Mouse (Mus musculus) kidney, adult 2 months (tissue): ENCODE measurements around the gene Col19a1. TPM values are rescaled to one million over a fixed set of nuclear protein-coding genes. Genes with fewer than 3 reads are reported as not detected.

Source experiments
- DNase-seq: peaks from one replicate; pipeline ENCODE4 v3.0.0; 2021
- H3K27ac ChIP-seq: fragments of 200-500 bp; 2 replicates; pipeline ENCODE4 v1.5.1; 2012; ENCODE audit warnings: low read depth, low read length, control low read depth, inconsistent platforms; ENCODE audit not compliant: insufficient read depth
- H3K27me3 ChIP-seq: fragments of 200-500 bp; replicated peaks from 2 replicates; pipeline ENCODE4 v1.6.1; 2012; ENCODE audit warnings: mild to moderate bottlenecking, moderate library complexity, low read length, inconsistent platforms; ENCODE audit not compliant: control insufficient read depth, insufficient read depth
- H3K36me3 ChIP-seq: fragments of 200-500 bp; 2 replicates; pipeline ENCODE4 v1.6.1; 2012; ENCODE audit warnings: mild to moderate bottlenecking, moderate library complexity, low read length, inconsistent platforms; ENCODE audit not compliant: control insufficient read depth, insufficient read depth
- H3K4me1 ChIP-seq: fragments of 200-500 bp; 2 replicates; pipeline ENCODE4 v1.6.1; 2011; ENCODE audit warnings: low read length; ENCODE audit not compliant: control insufficient read depth, insufficient read depth
- H3K4me3 ChIP-seq: fragments of 200-500 bp; 2 replicates; pipeline ENCODE4 v1.5.1; 2011; ENCODE audit warnings: mild to moderate bottlenecking, low read depth, low read length, control low read depth; ENCODE audit not compliant: insufficient read depth
- CTCF ChIP-seq: fragments of 200-500 bp; conservative IDR thresholded peaks from 2 replicates; pipeline ENCODE4 v1.5.1; 2011; ENCODE audit warnings: low read depth, mild to moderate bottlenecking, control low read depth, low read length, moderate library complexity, mixed read lengths; ENCODE audit not compliant: insufficient read depth, insufficient read length
- POLR2A ChIP-seq: fragments of 200-500 bp; IDR thresholded peaks from one replicate; pipeline ENCODE4 v1.6.1; 2011; ENCODE audit warnings: low read depth, low read length, control low read depth
- WGBS: fragments of 180-500 bp; shearing (Covaris S2); methylation state at CpG from one replicate; pipeline ENCODE4 v1.1.7; 2018; 5-methylcytosine and 5-hydroxymethylcytosine counted together
- polyA plus RNA-seq: library from polyadenylated mRNA; depleted of rRNA; stranded (reverse); fragments of >200 nt; gene quantifications from 2 replicates; pipeline ENCODE4 v1.2.3, GENCODE M21; 2012

Col19a1 gene
- polyA plus RNA-seq, 1 experiment: 0.03 TPM

- no peak for DNase-seq
- Histone ChIP-seq H3K27me3 (no peaks in the 10 kb centered on the region), H3K27ac (no peak overlapping the region), H3K4me3 (no peak overlapping the region), H3K4me1 (no peaks in the 10 kb centered on the region), H3K36me3 (no peaks in the 10 kb centered on the region)
- TF ChIP-seq CTCF (no peak), POLR2A (no peak)
- WGBS: 56% methylated on average over 8 of the region's 8 CpGs
Observed at GRCm38 (mm10) chr1:24240039-24240691, 347.1 kb downstream of the Col19a1 start.

GRCm38 (mm10) chr1:24236330-24236729 lies 350.9 kb downstream of the Col19a1 start:
- Histone ChIP-seq H3K36me3 (no peaks in the 10 kb centered on the region), H3K4me1 (no peaks in the 10 kb centered on the region), H3K27ac (no peak overlapping the region), H3K4me3 (no peak overlapping the region), H3K27me3 (no peaks in the 10 kb centered on the region)
- WGBS: 51% methylated on average over 1 of the region's 1 CpGs
- DNase-seq: no peak
- TF ChIP-seq CTCF: no peak
- no peak for TF ChIP-seq POLR2A

- TF ChIP-seq POLR2A (no peak), CTCF (no peak)
- Histone ChIP-seq H3K27me3 (no peaks in the 10 kb centered on the region), H3K36me3 (no peaks in the 10 kb centered on the region), H3K27ac (no peak overlapping the region), H3K4me1 (no peaks in the 10 kb centered on the region), H3K4me3 (no peak overlapping the region)
- WGBS: 84% methylated on average over 3 of the region's 3 CpGs
- no peak for DNase-seq
Observed at GRCm38 (mm10) chr1:24231504-24232270, 355.6 kb downstream of the Col19a1 start.

GRCm38 (mm10) chr1:24230428-24230827 lies 356.8 kb downstream of the Col19a1 start:
- no peak overlapping the region for H3K27ac ChIP-seq
- no peak overlapping the region for H3K4me3 ChIP-seq
- 27% methylated on average over 8 of the region's 8 CpGs for WGBS

GRCm38 (mm10) chr1:24229552-24229951 lies 357.7 kb downstream of the Col19a1 start:
- Histone ChIP-seq H3K36me3 (no peaks in the 10 kb centered on the region), H3K4me3 (no peak overlapping the region), H3K27ac (no peak overlapping the region), H3K4me1 (no peaks in the 10 kb centered on the region), H3K27me3 (no peaks in the 10 kb centered on the region)
- TF ChIP-seq POLR2A (no peak), CTCF (no peak)
- no peak for DNase-seq
- WGBS: 96% methylated on average over 1 of the region's 1 CpGs

More at GRCm38 (mm10) chr1:24230428-24230827, 356.8 kb downstream of the Col19a1 start:
- no peak for DNase-seq
- TF ChIP-seq POLR2A (no peak), CTCF (no peak)
- Histone ChIP-seq H3K4me1 (no peaks in the 10 kb centered on the region), H3K27me3 (no peaks in the 10 kb centered on the region), H3K36me3 (no peaks in the 10 kb centered on the region)

GRCm38 (mm10) chr1:24226941-24227711 lies 360.1 kb downstream of the Col19a1 start:
- 83% methylated on average over 6 of the region's 6 CpGs for WGBS
- no peaks in the 10 kb centered on the region for H3K4me1 ChIP-seq
- H3K4me3 ChIP-seq: no peak overlapping the region
- H3K36me3 ChIP-seq: no peaks in the 10 kb centered on the region
- no peak overlapping the region for H3K27ac ChIP-seq
- TF ChIP-seq POLR2A: no peak
- no peak for TF ChIP-seq CTCF
- no peaks in the 10 kb centered on the region; the same call in 1 of the 2 replicates for H3K27me3 ChIP-seq
- peak; percentile 35 for DNase-seq

- Histone ChIP-seq H3K4me3 (no peak overlapping the region), H3K36me3 (no peaks in the 10 kb centered on the region), H3K27me3 (no peaks in the 10 kb centered on the region; the same call in 1 of the 2 replicates), H3K4me1 (no peaks in the 10 kb centered on the region), H3K27ac (no peak overlapping the region)
- 79% methylated on average over 4 of the region's 4 CpGs for WGBS
- peak; percentile 7 for DNase-seq
- no peak for TF ChIP-seq POLR2A
- no peak for TF ChIP-seq CTCF
Observed at GRCm38 (mm10) chr1:24225825-24226526, 361.3 kb downstream of the Col19a1 start.
